Mouse (Mus musculus) liver, embryonic 12.5 days (tissue): ENCODE measurements around the gene Rab7b. TPM values are rescaled to one million over a fixed set of nuclear protein-coding genes. Genes with fewer than 3 reads are reported as not detected.

Experiments used
- ATAC-seq: fragments of 200-750 bp; cut with Nextera tagmentation; 2 replicates; pipeline ENCODE4 v1.8.0; 2017; ENCODE audit warnings: moderate number of reproducible peaks, mild to moderate bottlenecking, moderate library complexity
- H3K27ac ChIP-seq: fragments of 300-500 bp; sonication (generic); 2 replicates; pipeline ENCODE4 v1.5.1; 2016; ENCODE audit warnings: mild to moderate bottlenecking
- H3K27me3 ChIP-seq: fragments of 300-500 bp; sonication (generic); replicated peaks from 2 replicates; pipeline ENCODE4 v1.6.1; 2016; ENCODE audit warnings: mild to moderate bottlenecking, moderate library complexity
- H3K36me3 ChIP-seq: fragments of 300-500 bp; sonication (generic); 2 replicates; pipeline ENCODE4 v1.6.1; 2016; ENCODE audit warnings: mild to moderate bottlenecking, moderate library complexity
- H3K4me1 ChIP-seq: fragments of 300-500 bp; sonication (generic); 2 replicates; pipeline ENCODE4 v1.6.1; 2016
- H3K4me2 ChIP-seq: fragments of 300-500 bp; sonication (generic); 2 replicates; pipeline ENCODE4 v1.6.1; 2016; ENCODE audit warnings: mild to moderate bottlenecking, moderate library complexity
- H3K4me3 ChIP-seq: fragments of 300-500 bp; sonication (generic); 2 replicates; pipeline ENCODE4 v1.5.1; 2016; ENCODE audit warnings: mild to moderate bottlenecking, moderate library complexity
- H3K9ac ChIP-seq: fragments of 300-500 bp; sonication (generic); 2 replicates; pipeline ENCODE4 v1.6.1; 2016; ENCODE audit warnings: mild to moderate bottlenecking, moderate library complexity
- H3K9me3 ChIP-seq: fragments of 300-500 bp; sonication (generic); replicated peaks from 2 replicates; pipeline ENCODE4 v1.6.1; 2016; ENCODE audit warnings: mild to moderate bottlenecking, moderate library complexity
- WGBS: fragments of 180-500 bp; shearing (Covaris S2); methylation state at CpG from one replicate; pipeline ENCODE4 v1.1.7; 2016; ENCODE audit not compliant: insufficient replicate concordance; 5-methylcytosine and 5-hydroxymethylcytosine counted together
- polyA plus RNA-seq: library from polyadenylated mRNA; unstranded; fragments of >200 nt; fragmentation: Nextera tagmentation; extraction: Ambion mirVana; gene quantifications from 2 replicates; pipeline ENCODE4 v1.2.1, GENCODE M21; 2016

The Rab7b gene
- polyA plus RNA-seq, 1 experiment from 2014 or later, result 0.79 TPM

DNA sequence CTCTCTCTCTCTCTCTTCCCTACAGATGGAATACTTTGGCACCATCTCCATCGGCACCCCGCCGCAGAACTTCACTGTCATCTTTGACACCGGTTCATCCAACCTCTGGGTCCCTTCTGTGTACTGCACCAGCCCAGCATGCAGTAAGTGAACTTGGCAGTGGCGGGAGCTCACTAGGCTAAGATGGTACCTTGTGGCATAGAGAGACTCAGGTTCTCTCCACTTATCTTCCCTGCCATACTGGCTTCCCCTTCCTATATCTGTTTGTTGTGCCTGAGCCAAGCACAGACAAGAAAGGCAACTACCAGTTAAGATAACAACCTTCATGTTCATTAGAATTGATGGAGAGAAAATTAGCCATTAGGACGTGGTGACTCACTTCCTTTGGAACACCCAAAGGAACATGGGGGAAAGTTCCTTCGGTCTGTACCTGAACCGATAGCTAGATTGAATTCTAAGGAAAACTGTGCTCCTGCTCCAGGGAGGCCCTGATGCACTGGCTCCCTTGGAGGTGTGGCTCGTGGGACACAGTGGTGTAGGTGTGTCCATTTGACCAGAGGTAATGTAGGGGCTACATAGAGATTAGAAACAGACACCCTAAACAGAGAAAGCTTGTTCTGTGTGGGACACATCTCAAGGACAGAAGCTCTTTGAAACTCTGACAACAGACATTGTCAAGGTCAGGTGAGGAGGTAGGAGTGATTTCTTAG lies 25.1 kb upstream of the Rab7b start:
- H3K9me3 ChIP-seq, result no peaks in the 10 kb centered on the region
- H3K9ac ChIP-seq, result no peak overlapping the region
- ATAC-seq, result peak; percentile 63; the same call in 1 of the 2 replicates
- no peak overlapping the region for H3K27ac ChIP-seq
- no peaks in the 10 kb centered on the region for H3K36me3 ChIP-seq
- peaks cover 11% of the 10 kb centered on the region for H3K4me1 ChIP-seq
- H3K4me3 ChIP-seq, result no peak overlapping the region
- H3K27me3 ChIP-seq, result no peaks in the 10 kb centered on the region
- no peak overlapping the region for H3K4me2 ChIP-seq
- 59% methylated on average over 9 of the region's 9 CpGs for WGBS

GRCm38 (mm10) chr1:131664136-131664535 lies 24.4 kb upstream of the Rab7b start:
- no peaks in the 10 kb centered on the region for H3K36me3 ChIP-seq
- WGBS, result 87% methylated on average over 5 of the region's 5 CpGs
- H3K4me1 ChIP-seq, result peaks cover 11% of the 10 kb centered on the region
- H3K9me3 ChIP-seq, result no peaks in the 10 kb centered on the region
- H3K4me3 ChIP-seq, result no peak overlapping the region
- H3K4me2 ChIP-seq, result no peak overlapping the region
- no peak for ATAC-seq
- H3K9ac ChIP-seq, result no peak overlapping the region
- no peaks in the 10 kb centered on the region for H3K27me3 ChIP-seq
- no peak overlapping the region for H3K27ac ChIP-seq

- 79% methylated on average over 1 of the region's 1 CpGs for WGBS
- no peak overlapping the region for H3K4me3 ChIP-seq
- peaks cover 11% of the 10 kb centered on the region for H3K4me1 ChIP-seq
- no peaks in the 10 kb centered on the region for H3K27me3 ChIP-seq
- H3K9ac ChIP-seq, result no peak overlapping the region
- no peaks in the 10 kb centered on the region for H3K9me3 ChIP-seq
- H3K27ac ChIP-seq, result no peak overlapping the region
- H3K4me2 ChIP-seq, result no peak overlapping the region
- ATAC-seq, result no peak
- H3K36me3 ChIP-seq, result no peaks in the 10 kb centered on the region
These were observed 22.6 kb upstream of the Rab7b start for GRCm38 (mm10) chr1:131665886-131666285.

DNA sequence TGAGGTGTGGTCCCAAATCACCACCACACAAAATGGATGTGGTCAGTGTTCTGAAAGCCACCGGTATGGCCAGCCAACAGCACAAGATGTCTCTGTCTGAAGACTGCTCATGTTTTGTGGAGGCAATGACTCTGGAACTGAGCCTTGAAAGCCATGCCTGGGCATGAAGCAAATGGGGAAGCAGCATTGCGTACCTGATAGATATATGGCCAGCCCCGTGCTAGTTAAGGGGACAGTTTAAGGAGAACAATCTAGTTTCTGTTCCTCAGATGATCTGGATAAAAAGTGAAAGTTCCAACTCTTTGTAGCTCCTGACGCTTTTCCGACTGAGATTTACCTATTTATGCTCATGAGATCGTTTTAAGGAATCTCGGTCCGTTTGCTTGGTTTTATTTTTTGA lies 17.4 kb upstream of the Rab7b start:
- H3K27me3 ChIP-seq, result no peaks in the 10 kb centered on the region
- no peaks in the 10 kb centered on the region for H3K9me3 ChIP-seq
- no peaks in the 10 kb centered on the region for H3K36me3 ChIP-seq
- ATAC-seq, result no peak
- H3K9ac ChIP-seq, result no peak overlapping the region
- H3K27ac ChIP-seq, result no peak overlapping the region
- 68% methylated on average over 8 of the region's 8 CpGs for WGBS
- no peak overlapping the region for H3K4me3 ChIP-seq
- no peak overlapping the region for H3K4me2 ChIP-seq
- no peaks in the 10 kb centered on the region for H3K4me1 ChIP-seq

- no peaks in the 10 kb centered on the region for H3K9me3 ChIP-seq
- H3K9ac ChIP-seq, result no peak overlapping the region
- 22% methylated on average over 7 of the region's 7 CpGs for WGBS
- no peak overlapping the region for H3K4me3 ChIP-seq
- H3K27me3 ChIP-seq, result no peaks in the 10 kb centered on the region
- no peaks in the 10 kb centered on the region for H3K36me3 ChIP-seq
- no peaks in the 10 kb centered on the region for H3K4me1 ChIP-seq
- ATAC-seq, result no peak
- no peak overlapping the region for H3K27ac ChIP-seq
- no peak overlapping the region for H3K4me2 ChIP-seq
These were observed 16.1 kb upstream of the Rab7b start for GRCm38 (mm10) chr1:131672361-131672760.

- Histone ChIP-seq H3K27me3 (no peaks in the 10 kb centered on the region), H3K9me3 (no peaks in the 10 kb centered on the region), H3K27ac (no peak overlapping the region), H3K4me3 (no peak overlapping the region), H3K9ac (no peak overlapping the region), H3K4me1 (no peaks in the 10 kb centered on the region), H3K4me2 (no peak overlapping the region), H3K36me3 (no peaks in the 10 kb centered on the region)
- 63% methylated on average over 5 of the region's 5 CpGs for WGBS
- ATAC-seq, result no peak
These were observed 8.9 kb upstream of the Rab7b start for GRCm38 (mm10) chr1:131679644-131680043.

- Histone ChIP-seq H3K9ac (no peak overlapping the region), H3K4me2 (no peak overlapping the region), H3K27me3 (no peaks in the 10 kb centered on the region; the same call in 1 of the 2 replicates), H3K36me3 (no peaks in the 10 kb centered on the region), H3K4me1 (no peaks in the 10 kb centered on the region), H3K27ac (no peak overlapping the region), H3K9me3 (no peaks in the 10 kb centered on the region), H3K4me3 (no peak overlapping the region)
- 86% methylated on average over 2 of the region's 2 CpGs for WGBS
- ATAC-seq, result no peak
These were observed 756 bp upstream of the Rab7b start for GRCm38 (mm10) chr1:131687739-131688138.

DNA sequence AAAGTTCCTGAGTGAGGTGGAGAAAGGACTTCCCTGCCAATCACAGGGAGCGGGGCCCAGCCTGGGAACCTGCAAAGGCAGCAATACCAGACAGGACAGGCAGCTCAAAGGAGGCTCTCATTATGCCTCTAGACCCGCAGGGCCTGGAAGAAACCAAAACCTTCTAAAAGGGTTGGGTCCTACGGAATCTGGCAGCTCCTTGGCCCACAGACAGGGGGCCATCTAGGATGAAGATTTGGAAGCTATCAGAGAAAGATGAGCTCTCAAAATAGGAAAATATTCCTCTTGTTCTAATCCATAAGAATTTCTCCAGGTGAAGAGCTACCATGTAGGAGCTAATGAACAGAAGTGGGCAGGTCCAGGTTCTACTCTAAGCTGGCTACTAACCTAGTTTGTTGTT lies 521 bp downstream of the Rab7b start:
- no peak overlapping the region for H3K4me2 ChIP-seq
- 61% methylated on average over 3 of the region's 3 CpGs for WGBS
- H3K27me3 ChIP-seq, result no peaks in the 10 kb centered on the region; the same call in 1 of the 2 replicates
- H3K9ac ChIP-seq, result no peak overlapping the region
- no peak for ATAC-seq
- no peaks in the 10 kb centered on the region for H3K9me3 ChIP-seq
- no peak overlapping the region for H3K4me3 ChIP-seq
- H3K27ac ChIP-seq, result no peak overlapping the region
- H3K4me1 ChIP-seq, result no peaks in the 10 kb centered on the region
- H3K36me3 ChIP-seq, result no peaks in the 10 kb centered on the region

DNA sequence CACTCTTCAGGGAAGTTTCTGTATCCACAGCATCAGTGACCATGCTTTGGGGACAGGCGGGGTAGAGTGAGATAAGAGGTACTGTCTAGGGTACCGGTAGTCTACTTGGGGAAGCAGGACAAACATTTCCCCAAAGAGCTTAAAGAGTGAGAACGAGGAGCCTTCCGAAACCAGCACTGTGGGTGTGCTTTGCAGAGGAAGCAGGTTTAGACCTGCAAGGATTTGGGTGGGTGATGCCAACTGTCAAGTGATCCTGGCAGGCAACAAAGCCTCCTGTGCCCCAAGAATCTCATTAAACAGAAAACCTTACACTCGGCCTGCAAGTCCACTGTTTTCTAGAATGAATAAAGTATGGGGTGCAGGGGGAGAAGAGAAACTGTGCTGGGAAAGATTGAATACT lies 1.4 kb downstream of the Rab7b start:
- Histone ChIP-seq H3K4me3 (no peak overlapping the region), H3K4me1 (no peaks in the 10 kb centered on the region), H3K27me3 (no peaks in the 10 kb centered on the region; the same call in 1 of the 2 replicates), H3K4me2 (no peak overlapping the region), H3K9me3 (no peaks in the 10 kb centered on the region), H3K36me3 (no peaks in the 10 kb centered on the region), H3K27ac (no peak overlapping the region), H3K9ac (no peak overlapping the region)
- 58% methylated on average over 5 of the region's 5 CpGs for WGBS
- no peak for ATAC-seq

GRCm38 (mm10) chr1:131690435-131690834 lies 1.9 kb downstream of the Rab7b start:
- Histone ChIP-seq H3K27ac (no peak overlapping the region), H3K4me3 (no peak overlapping the region)
- no peak for ATAC-seq

GRCm38 (mm10) chr1:131691356-131691755 lies 2.9 kb downstream of the Rab7b start:
- no peak for ATAC-seq
- Histone ChIP-seq H3K27ac (no peak overlapping the region), H3K36me3 (no peaks in the 10 kb centered on the region), H3K9me3 (no peaks in the 10 kb centered on the region), H3K27me3 (no peaks in the 10 kb centered on the region; the same call in 1 of the 2 replicates), H3K4me2 (no peak overlapping the region), H3K9ac (no peak overlapping the region), H3K4me1 (no peaks in the 10 kb centered on the region), H3K4me3 (no peak overlapping the region)

More at GRCm38 (mm10) chr1:131690435-131690834, 1.9 kb downstream of the Rab7b start:
- H3K27me3 ChIP-seq, result no peaks in the 10 kb centered on the region; the same call in 1 of the 2 replicates
- no peaks in the 10 kb centered on the region for H3K36me3 ChIP-seq
- no peaks in the 10 kb centered on the region for H3K9me3 ChIP-seq
- 35% methylated on average over 3 of the region's 3 CpGs for WGBS
- no peak overlapping the region for H3K9ac ChIP-seq
- no peak overlapping the region for H3K4me2 ChIP-seq
- H3K4me1 ChIP-seq, result no peaks in the 10 kb centered on the region

- no peak for ATAC-seq
- no peak overlapping the region for H3K4me3 ChIP-seq
- H3K27me3 ChIP-seq, result no peaks in the 10 kb centered on the region; the same call in 1 of the 2 replicates
- 80% methylated on average over 2 of the region's 2 CpGs for WGBS
- no peak overlapping the region for H3K4me2 ChIP-seq
- no peaks in the 10 kb centered on the region for H3K9me3 ChIP-seq
- no peaks in the 10 kb centered on the region for H3K36me3 ChIP-seq
- no peak overlapping the region for H3K9ac ChIP-seq
- no peak overlapping the region for H3K27ac ChIP-seq
- H3K4me1 ChIP-seq, result no peaks in the 10 kb centered on the region
These were observed 6.8 kb downstream of the Rab7b start for GRCm38 (mm10) chr1:131695308-131695707.

DNA sequence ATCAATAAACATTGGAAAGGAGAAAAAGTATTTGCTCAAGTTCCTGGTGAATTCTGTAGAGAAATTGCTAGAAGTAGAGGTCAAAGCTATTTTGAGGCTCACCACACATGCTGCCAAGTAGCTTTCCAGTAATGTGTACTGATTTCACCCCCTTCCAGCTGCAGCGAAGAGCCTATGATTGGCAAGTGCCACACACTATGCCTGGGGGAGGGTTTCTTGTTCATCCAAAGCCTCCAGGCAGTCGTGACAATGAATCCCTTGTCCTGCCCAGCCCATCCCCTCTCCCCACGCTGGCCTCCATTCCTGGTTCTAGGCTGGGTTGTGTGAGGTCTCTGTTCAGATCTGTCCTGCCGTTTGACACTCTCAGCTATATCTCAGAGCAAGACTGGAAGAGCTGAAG lies 7.8 kb downstream of the Rab7b start:
- no peaks in the 10 kb centered on the region for H3K36me3 ChIP-seq
- WGBS, result 66% methylated on average over 4 of the region's 4 CpGs
- no peaks in the 10 kb centered on the region for H3K4me1 ChIP-seq
- no peak for ATAC-seq
- no peak overlapping the region for H3K27ac ChIP-seq
- no peaks in the 10 kb centered on the region for H3K9me3 ChIP-seq
- no peak overlapping the region for H3K4me2 ChIP-seq
- H3K27me3 ChIP-seq, result no peaks in the 10 kb centered on the region
- no peak overlapping the region for H3K9ac ChIP-seq
- no peak overlapping the region for H3K4me3 ChIP-seq
